Mouse (Mus musculus) limb, embryonic 11.5 days (tissue): ENCODE results near the gene Ier5l. TPM values are rescaled to one million over a fixed set of nuclear protein-coding genes. Genes with fewer than 3 reads are reported as not detected.

Source experiments
- ATAC-seq: fragments of 200-750 bp; cut with Nextera tagmentation; 2 replicates; pipeline ENCODE4 v1.8.0; 2017; ENCODE audit warnings: low read depth; ENCODE audit not compliant: insufficient number of reproducible peaks, low FRiP score, low TSS enrichment
- DNase-seq: peaks from one replicate; pipeline ENCODE4 v3.0.0-alpha.2; 2015; ENCODE audit warnings: low spot score
- H3K27ac ChIP-seq: fragments of 300-500 bp; sonication (generic); replicated peaks from 2 replicates; pipeline ENCODE4 v1.5.1; 2014; ENCODE audit warnings: low read depth, mild to moderate bottlenecking, low read length
- H3K27me3 ChIP-seq: fragments of 300-500 bp; sonication (generic); 2 replicates; pipeline ENCODE4 v1.6.1; 2014; ENCODE audit warnings: mild to moderate bottlenecking, low read length, mixed read lengths; ENCODE audit not compliant: control insufficient read depth, insufficient read depth
- H3K36me3 ChIP-seq: fragments of 300-500 bp; sonication (generic); 2 replicates; pipeline ENCODE4 v1.6.1; 2014; ENCODE audit warnings: mild to moderate bottlenecking, low read length, moderate library complexity, mixed read lengths; ENCODE audit not compliant: control insufficient read depth, insufficient read depth
- H3K4me1 ChIP-seq: fragments of 300-500 bp; sonication (generic); 2 replicates; pipeline ENCODE4 v1.6.1; 2014; ENCODE audit warnings: low read length, mixed read lengths; ENCODE audit not compliant: control insufficient read depth, insufficient read depth
- H3K4me2 ChIP-seq: fragments of 300-500 bp; sonication (generic); 2 replicates; pipeline ENCODE4 v1.6.1; 2014; ENCODE audit warnings: low read depth, mild to moderate bottlenecking, moderate library complexity; ENCODE audit not compliant: severe bottlenecking
- H3K4me3 ChIP-seq: fragments of 300-500 bp; sonication (generic); 2 replicates; pipeline ENCODE4 v1.5.1; 2014; ENCODE audit warnings: low read depth, low read length
- H3K9ac ChIP-seq: fragments of 300-500 bp; sonication (generic); 2 replicates; pipeline ENCODE4 v1.6.1; 2014; ENCODE audit warnings: mild to moderate bottlenecking, low read length
- H3K9me3 ChIP-seq: fragments of 300-500 bp; sonication (generic); 2 replicates; pipeline ENCODE4 v1.6.1; 2016; ENCODE audit warnings: low read length; ENCODE audit not compliant: control insufficient read depth
- WGBS: fragments of 180-500 bp; shearing (Covaris S2); extraction: QIAGEN DNeasy Blood & Tissue Kit; methylation state at CpG from one replicate; pipeline ENCODE4 v1.1.7; 2014; 5-methylcytosine and 5-hydroxymethylcytosine counted together
- polyA plus RNA-seq: library from polyadenylated mRNA; unstranded; fragments of >200 nt; fragmentation: Nextera tagmentation; extraction: Ambion mirVana; gene quantifications from 2 replicates; pipeline ENCODE4 v1.2.1, GENCODE M21; 2014

Ier5l gene
- polyA plus RNA-seq, 1 experiment from 2014 or later = 7.1 TPM

GRCm38 (mm10) chr2:30495000-30495908 is 21.2 kb upstream of the Ier5l start:
- Histone ChIP-seq H3K27ac (no peak overlapping the region), H3K9me3 (no peaks in the 10 kb centered on the region), H3K4me1 (0 out of 2 replicates have a peak, but pooled peaks cover 6% of the 10 kb centered on the region), H3K4me3 (no peak overlapping the region; the same call in 1 of the 2 replicates), H3K9ac (no peak overlapping the region), H3K27me3 (no peaks in the 10 kb centered on the region), H3K4me2 (peak overlapping the region; percentile 37), H3K36me3 (no peaks in the 10 kb centered on the region)
- WGBS = 76% methylated on average over 8 of the region's 8 CpGs
- ATAC-seq (0 out of 2 replicates have a peak, but pooled peaks have one; percentile 5), DNase-seq (no peak)

GRCm38 (mm10) chr2:30490384-30490783 is 16.4 kb upstream of the Ier5l start:
- Histone ChIP-seq H3K4me2 (no peak overlapping the region), H3K4me1 (0 out of 2 replicates have a peak, but pooled peaks cover 3% of the 10 kb centered on the region), H3K4me3 (no peak overlapping the region), H3K9ac (no peak overlapping the region), H3K36me3 (no peaks in the 10 kb centered on the region), H3K9me3 (no peaks in the 10 kb centered on the region), H3K27me3 (no peaks in the 10 kb centered on the region), H3K27ac (no peak overlapping the region)
- ATAC-seq = no peak
- no peak for DNase-seq
- WGBS = 78% methylated on average over 2 of the region's 2 CpGs

DNA sequence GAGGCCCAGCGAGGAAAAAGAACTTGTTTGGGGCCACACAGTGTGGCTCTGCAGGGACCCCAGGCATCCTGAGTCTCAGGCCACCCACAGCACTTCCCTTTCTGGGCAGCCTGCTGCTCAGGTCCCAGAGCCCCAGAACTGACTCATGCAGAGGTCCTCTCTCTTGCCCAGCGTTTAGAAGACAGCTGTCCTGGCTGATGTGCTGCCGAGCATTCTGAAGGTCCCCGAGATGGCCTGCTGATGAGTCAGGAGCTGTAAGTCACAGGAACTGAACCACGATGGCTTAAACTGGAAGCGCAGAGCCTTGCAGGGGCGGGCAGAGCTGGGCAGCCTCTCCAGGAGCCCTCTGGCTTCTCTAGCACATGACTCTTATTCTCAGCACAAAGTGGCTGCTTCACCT is 13.6 kb upstream of the Ier5l start:
- Histone ChIP-seq H3K27me3 (no peaks in the 10 kb centered on the region), H3K4me3 (no peak overlapping the region), H3K9ac (no peak overlapping the region), H3K4me2 (no peak overlapping the region), H3K36me3 (no peaks in the 10 kb centered on the region), H3K4me1 (0 out of 2 replicates have a peak, but pooled peaks cover 3% of the 10 kb centered on the region), H3K9me3 (no peaks in the 10 kb centered on the region), H3K27ac (no peak overlapping the region)
- WGBS = 42% methylated on average over 7 of the region's 7 CpGs
- ATAC-seq (no peak), DNase-seq (no peak)

DNA sequence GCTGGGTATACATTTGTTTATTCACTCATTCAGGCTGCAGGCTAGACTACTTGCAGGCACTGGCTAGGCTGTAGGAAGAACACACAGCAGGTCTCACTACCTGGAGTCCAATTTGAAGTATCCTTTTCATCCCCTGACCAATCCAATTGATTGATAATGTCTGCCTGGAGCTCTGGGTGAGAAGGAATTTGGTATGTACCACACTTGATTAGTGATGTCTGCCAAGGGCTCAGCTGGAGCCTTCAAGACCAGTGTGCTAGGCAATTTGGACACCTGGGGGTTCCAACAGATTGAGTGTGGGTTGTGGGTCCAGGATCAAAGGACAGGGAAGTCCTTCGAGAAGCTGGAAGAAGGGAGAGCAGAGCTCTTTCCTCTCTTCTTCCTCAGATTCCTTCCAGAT is 4.5 kb upstream of the Ier5l start:
- DNase-seq (no peak), ATAC-seq (no peak)
- H3K4me2 ChIP-seq = no peak overlapping the region
- no peak overlapping the region for H3K9ac ChIP-seq
- 62% methylated on average over 1 of the region's 1 CpGs for WGBS
- no peak overlapping the region for H3K27ac ChIP-seq
- peaks cover 3% of the 10 kb centered on the region; the same call in 1 of the 2 replicates for H3K4me1 ChIP-seq
- no peaks in the 10 kb centered on the region for H3K9me3 ChIP-seq
- H3K4me3 ChIP-seq = no peak overlapping the region
- no peaks in the 10 kb centered on the region for H3K27me3 ChIP-seq
- H3K36me3 ChIP-seq = no peaks in the 10 kb centered on the region

DNA sequence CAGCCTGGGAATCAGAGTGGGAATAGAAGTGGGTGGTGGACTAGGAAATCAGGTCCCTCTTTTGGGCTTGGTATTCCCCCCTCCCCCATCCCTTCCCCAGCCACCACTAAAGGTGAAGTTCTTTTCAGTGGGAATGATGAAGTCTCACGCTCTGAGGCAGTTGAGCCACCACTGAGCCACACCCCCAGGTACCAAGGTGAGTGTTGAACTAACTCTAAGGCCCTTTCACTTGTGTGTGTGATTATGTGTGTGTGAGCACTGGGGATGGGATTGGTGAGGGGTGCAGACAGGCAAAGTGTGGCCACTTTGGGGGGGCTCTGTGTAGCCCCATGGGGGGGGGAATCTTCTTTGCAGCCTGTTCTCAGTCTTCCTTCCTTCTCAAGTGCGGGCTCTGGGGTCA is 2.2 kb upstream of the Ier5l start:
- DNase-seq = no peak
- Histone ChIP-seq H3K27ac (no peak overlapping the region), H3K4me1 (peaks cover 6% of the 10 kb centered on the region), H3K4me3 (no peak overlapping the region), H3K9ac (no peak overlapping the region), H3K36me3 (no peaks in the 10 kb centered on the region), H3K27me3 (no peaks in the 10 kb centered on the region), H3K9me3 (no peaks in the 10 kb centered on the region), H3K4me2 (no peak overlapping the region)
- no peak for ATAC-seq
- 50% methylated on average over 2 of the region's 2 CpGs for WGBS

DNA sequence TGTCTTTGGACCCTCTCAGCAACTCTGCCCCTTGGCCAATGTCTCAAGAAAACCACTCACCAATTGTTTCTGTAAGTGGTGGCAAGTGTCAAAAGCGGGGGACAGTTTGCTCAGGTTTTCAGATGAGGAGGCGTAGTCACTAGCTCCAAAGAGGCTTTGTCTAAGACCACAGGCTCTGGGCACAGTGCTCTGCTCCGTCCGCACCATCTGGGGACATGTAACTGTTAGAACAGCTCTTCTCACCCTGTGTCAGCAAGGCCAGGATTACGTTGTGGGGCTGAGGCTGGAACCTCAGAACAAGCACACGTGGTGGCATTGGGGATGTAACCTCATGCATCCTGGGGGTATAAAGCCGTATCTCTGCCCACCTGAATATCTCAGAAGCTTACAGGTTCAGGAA is 1.4 kb upstream of the Ier5l start:
- 87% methylated on average over 7 of the region's 7 CpGs for WGBS
- Histone ChIP-seq H3K9ac (no peak overlapping the region), H3K4me1 (peaks cover 10% of the 10 kb centered on the region), H3K36me3 (no peaks in the 10 kb centered on the region), H3K4me3 (no peak overlapping the region), H3K27me3 (no peaks in the 10 kb centered on the region), H3K27ac (no peak overlapping the region), H3K9me3 (no peaks in the 10 kb centered on the region), H3K4me2 (no peak overlapping the region)
- ATAC-seq (no peak), DNase-seq (no peak)

- no peak overlapping the region for H3K9ac ChIP-seq
- H3K9me3 ChIP-seq = no peaks in the 10 kb centered on the region
- no peaks in the 10 kb centered on the region for H3K36me3 ChIP-seq
- peak overlapping the region; percentile 98 for H3K4me3 ChIP-seq
- ATAC-seq (no peak), DNase-seq (no peak)
- H3K4me2 ChIP-seq = peak overlapping the region; percentile 87
- WGBS = 27% methylated on average over 4 of the region's 4 CpGs
- no peak overlapping the region for H3K27ac ChIP-seq
- no peaks in the 10 kb centered on the region for H3K27me3 ChIP-seq
- peaks cover 10% of the 10 kb centered on the region for H3K4me1 ChIP-seq
Measured at GRCm38 (mm10) chr2:30474776-30475175, 757 bp upstream of the Ier5l start.

GRCm38 (mm10) chr2:30473431-30474031 is 488 bp downstream of the Ier5l start:
- DNase-seq = no peak

More at GRCm38 (mm10) chr2:30473431-30474031, 488 bp downstream of the Ier5l start:
- H3K27ac ChIP-seq = peak overlapping the region; percentile 94
- H3K9ac ChIP-seq = peak overlapping the region; percentile 99
- peak; percentile 17; the same call in 1 of the 2 replicates for ATAC-seq
- under 1% methylated on average over 76 of the region's 80 CpGs for WGBS
- H3K4me2 ChIP-seq = peak overlapping the region; percentile 89
- H3K36me3 ChIP-seq = no peaks in the 10 kb centered on the region
- no peaks in the 10 kb centered on the region for H3K9me3 ChIP-seq
- H3K27me3 ChIP-seq = no peaks in the 10 kb centered on the region
- peak overlapping the region; percentile 98 for H3K4me3 ChIP-seq
- peaks cover 14% of the 10 kb centered on the region for H3K4me1 ChIP-seq
